Mouse (Mus musculus) kidney, embryonic 14.5 days (tissue): ENCODE measurements at regions not wholly inside any gene's neighbourhood (a gene's known extent, or its start where the extent isn't known, plus 50 kb on each side); places are given as distances from the start of the nearest gene placed in this dataset.

Experiments
- ATAC-seq: fragments of 200-750 bp; cut with Nextera tagmentation; 2 replicates; pipeline ENCODE4 v1.8.0; 2017; ENCODE audit warnings: moderate number of reproducible peaks, mild to moderate bottlenecking, moderate TSS enrichment, moderate library complexity; ENCODE audit not compliant: low FRiP score, low TSS enrichment
- H3K27ac ChIP-seq: fragments of 300-500 bp; sonication (generic); 2 replicates; pipeline ENCODE4 v1.5.1; 2014; ENCODE audit warnings: low read depth, mild to moderate bottlenecking, low read length, moderate library complexity, mixed read lengths
- H3K27me3 ChIP-seq: fragments of 300-500 bp; sonication (generic); 2 replicates; pipeline ENCODE4 v1.6.1; 2014; ENCODE audit warnings: mild to moderate bottlenecking, low read length; ENCODE audit not compliant: control insufficient read depth, insufficient read depth
- H3K36me3 ChIP-seq: fragments of 300-500 bp; sonication (generic); 2 replicates; pipeline ENCODE4 v1.6.1; 2014; ENCODE audit warnings: low read length, mixed read lengths; ENCODE audit not compliant: control insufficient read depth, insufficient read depth
- H3K4me1 ChIP-seq: fragments of 300-500 bp; sonication (generic); 2 replicates; pipeline ENCODE4 v1.6.1; 2014; ENCODE audit warnings: low read length, mixed read lengths; ENCODE audit not compliant: control insufficient read depth, insufficient read depth
- H3K4me2 ChIP-seq: fragments of 300-500 bp; sonication (generic); replicated peaks from 2 replicates; pipeline ENCODE4 v1.6.1; 2014; ENCODE audit warnings: low read depth, mild to moderate bottlenecking, low read length
- H3K4me3 ChIP-seq: fragments of 300-500 bp; sonication (generic); 2 replicates; pipeline ENCODE4 v1.5.1; 2014; ENCODE audit warnings: mild to moderate bottlenecking, low read length
- H3K9ac ChIP-seq: fragments of 300-500 bp; sonication (generic); 2 replicates; pipeline ENCODE4 v1.6.1; 2014; ENCODE audit warnings: low read depth, mild to moderate bottlenecking, low read length, moderate library complexity
- H3K9me3 ChIP-seq: fragments of 300-500 bp; sonication (generic); 2 replicates; pipeline ENCODE4 v1.6.1; 2016; ENCODE audit warnings: low read length; ENCODE audit not compliant: control insufficient read depth
- WGBS: fragments of 180-500 bp; shearing (Covaris S2); extraction: QIAGEN DNeasy Blood & Tissue Kit; methylation state at CpG from one replicate; pipeline ENCODE4 v1.1.7; 2014; 5-methylcytosine and 5-hydroxymethylcytosine counted together

DNA sequence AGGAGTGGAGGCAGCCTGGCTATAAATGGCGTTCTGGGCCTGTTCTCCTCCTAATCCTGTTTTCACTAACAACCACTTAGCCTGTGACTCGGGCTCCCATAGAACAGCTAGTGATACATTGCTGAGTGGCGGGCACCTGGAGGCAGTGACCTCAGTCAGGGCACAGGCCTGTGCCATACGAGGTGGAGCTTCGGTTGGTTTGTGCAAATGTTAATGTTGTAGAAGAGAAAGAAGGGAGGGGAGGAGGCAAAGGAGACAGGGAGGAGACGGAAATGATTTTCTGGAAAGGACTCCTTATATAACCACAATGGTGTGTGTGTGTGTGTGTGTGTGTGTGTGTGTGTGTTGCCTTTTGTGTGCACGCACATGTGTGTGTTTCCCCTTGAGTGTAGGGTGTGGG is 148.4 kb downstream of the Cd83 start:
- no peak for ATAC-seq
- 0 out of 2 replicates have a peak, but pooled peaks cover 3% of the 10 kb centered on the region for H3K9me3 ChIP-seq
- no peak overlapping the region for H3K27ac ChIP-seq
- WGBS = 52% methylated on average over 7 of the region's 7 CpGs
- H3K4me3 ChIP-seq = no peak overlapping the region
- H3K36me3 ChIP-seq = no peaks in the 10 kb centered on the region
- no peak overlapping the region for H3K4me2 ChIP-seq
- H3K4me1 ChIP-seq = peaks cover 4% of the 10 kb centered on the region; the same call in 1 of the 2 replicates
- no peak overlapping the region for H3K9ac ChIP-seq
- H3K27me3 ChIP-seq = no peaks in the 10 kb centered on the region

DNA sequence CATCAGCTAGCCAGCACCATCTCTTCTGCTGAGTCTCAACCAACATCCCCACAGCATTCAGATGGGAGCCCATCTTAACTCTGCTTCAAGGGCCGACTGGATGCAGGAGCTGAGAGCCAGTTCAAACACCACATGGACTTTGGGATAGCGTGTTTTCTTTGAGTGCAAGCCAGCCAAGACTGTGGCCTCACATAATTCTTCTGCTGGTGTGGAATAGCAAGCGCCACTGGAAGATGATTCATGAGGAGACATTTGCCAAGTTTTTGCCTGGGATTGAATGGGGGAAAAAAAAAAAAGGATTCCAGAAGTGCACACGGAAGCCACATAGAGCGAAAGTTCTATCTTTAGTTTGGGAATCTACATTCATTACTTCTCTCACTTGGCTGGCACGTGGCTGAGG is 150.7 kb downstream of the Cd83 start:
- ATAC-seq = no peak
- 58% methylated on average over 6 of the region's 6 CpGs for WGBS
- no peaks in the 10 kb centered on the region for H3K9me3 ChIP-seq
- H3K27ac ChIP-seq = no peak overlapping the region
- H3K4me2 ChIP-seq = no peak overlapping the region
- H3K9ac ChIP-seq = no peak overlapping the region
- no peaks in the 10 kb centered on the region for H3K36me3 ChIP-seq
- no peak overlapping the region for H3K4me3 ChIP-seq
- H3K27me3 ChIP-seq = no peaks in the 10 kb centered on the region
- peaks cover 4% of the 10 kb centered on the region; the same call in 1 of the 2 replicates for H3K4me1 ChIP-seq

DNA sequence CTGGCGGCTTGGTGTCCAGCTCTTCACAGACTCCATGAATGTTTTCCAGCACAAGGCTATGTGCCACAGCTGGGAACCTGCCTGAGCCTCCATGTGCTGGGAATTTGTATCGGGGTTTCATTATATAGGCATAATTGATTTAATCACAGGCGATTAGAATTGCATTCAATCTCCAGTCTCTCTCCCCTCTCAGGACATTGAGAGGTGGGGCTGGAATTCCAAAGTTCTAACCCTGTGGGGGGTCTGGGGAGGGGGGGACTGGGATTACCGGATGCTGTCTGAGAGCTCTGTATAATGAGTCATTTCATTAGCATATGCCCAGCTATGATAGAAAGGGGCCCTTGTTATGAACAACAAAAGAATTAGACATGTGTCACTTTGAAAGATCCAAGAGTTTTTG is 151.9 kb downstream of the Cd83 start:
- no peak overlapping the region for H3K4me2 ChIP-seq
- no peak overlapping the region for H3K9ac ChIP-seq
- WGBS = 62% methylated on average over 4 of the region's 4 CpGs
- H3K4me3 ChIP-seq = no peak overlapping the region
- H3K27me3 ChIP-seq = no peaks in the 10 kb centered on the region
- no peak for ATAC-seq
- H3K36me3 ChIP-seq = no peaks in the 10 kb centered on the region
- H3K4me1 ChIP-seq = peaks cover 4% of the 10 kb centered on the region; the same call in 1 of the 2 replicates
- H3K27ac ChIP-seq = no peak overlapping the region
- H3K9me3 ChIP-seq = no peaks in the 10 kb centered on the region

DNA sequence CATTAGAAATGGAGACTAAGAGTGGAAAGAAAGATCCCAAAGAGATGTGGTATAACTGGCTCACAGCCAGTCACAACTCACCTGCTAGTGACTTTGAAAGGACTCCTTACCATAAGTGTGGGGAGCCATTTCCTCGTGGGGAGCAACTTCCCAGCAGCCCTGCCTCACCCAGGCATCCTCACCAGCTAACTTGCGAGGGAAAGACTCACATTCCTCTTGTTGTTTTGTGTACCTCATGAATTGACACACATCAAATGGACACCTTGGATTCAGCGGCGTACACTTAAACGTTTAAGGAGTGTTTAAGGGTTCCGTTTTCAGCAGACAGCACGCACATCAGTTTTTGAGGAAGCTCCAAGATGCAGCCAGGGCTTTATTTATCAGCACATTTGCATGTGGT is 154.0 kb downstream of the Cd83 start:
- ATAC-seq = no peak
- no peak overlapping the region for H3K4me2 ChIP-seq
- WGBS = 82% methylated on average over 7 of the region's 7 CpGs
- H3K27me3 ChIP-seq = no peaks in the 10 kb centered on the region
- no peak overlapping the region for H3K4me3 ChIP-seq
- no peak overlapping the region for H3K9ac ChIP-seq
- H3K36me3 ChIP-seq = no peaks in the 10 kb centered on the region
- H3K9me3 ChIP-seq = no peaks in the 10 kb centered on the region
- H3K27ac ChIP-seq = no peak overlapping the region
- H3K4me1 ChIP-seq = no peaks in the 10 kb centered on the region; the same call in 1 of the 2 replicates

DNA sequence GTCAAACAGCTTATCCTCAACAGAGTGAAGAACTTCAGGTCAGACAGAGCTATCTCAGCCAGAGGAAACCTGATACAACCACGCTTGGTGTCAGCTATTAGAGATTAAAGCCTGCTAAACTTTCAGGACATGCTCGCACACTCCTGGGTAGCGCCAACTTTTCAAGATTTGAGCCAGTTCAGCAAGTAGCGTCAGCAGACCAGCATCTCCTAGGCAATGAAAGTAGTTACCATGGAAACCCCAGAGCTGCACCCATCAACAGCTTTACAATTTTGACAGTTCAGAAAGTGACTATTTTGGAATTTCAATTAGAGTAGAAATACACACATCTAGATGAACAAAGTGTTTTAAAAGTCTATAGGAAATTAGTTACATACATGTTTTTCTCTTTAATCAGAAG is 154.8 kb downstream of the Cd83 start:
- WGBS = 52% methylated on average over 4 of the region's 4 CpGs
- Histone ChIP-seq H3K4me1 (no peaks in the 10 kb centered on the region; the same call in 1 of the 2 replicates), H3K9ac (no peak overlapping the region), H3K36me3 (no peaks in the 10 kb centered on the region), H3K27me3 (no peaks in the 10 kb centered on the region), H3K4me3 (no peak overlapping the region), H3K4me2 (no peak overlapping the region), H3K27ac (no peak overlapping the region), H3K9me3 (no peaks in the 10 kb centered on the region)
- ATAC-seq = no peak

DNA sequence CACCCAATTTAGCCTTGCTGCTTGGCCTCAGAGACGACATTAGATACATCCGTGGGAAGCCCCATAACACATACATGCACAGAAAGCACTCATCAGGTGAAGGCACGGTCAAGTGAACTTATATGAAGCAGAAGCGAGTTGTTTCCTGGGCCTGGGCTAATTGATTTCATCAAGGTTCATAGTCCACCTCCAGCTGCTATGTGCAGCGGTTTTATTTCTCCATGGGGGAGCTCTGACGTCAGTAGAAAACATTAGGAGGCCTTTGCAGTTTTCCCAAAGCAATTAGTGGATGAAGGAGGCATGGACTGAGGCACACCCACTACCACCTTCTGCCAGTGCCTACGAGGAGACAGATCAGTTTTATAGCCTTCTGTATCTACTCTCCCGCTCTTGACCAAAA is 157.2 kb downstream of the Cd83 start:
- 50% methylated on average over 8 of the region's 8 CpGs for WGBS
- Histone ChIP-seq H3K4me1 (no peaks in the 10 kb centered on the region), H3K9me3 (no peaks in the 10 kb centered on the region), H3K27ac (no peak overlapping the region), H3K9ac (no peak overlapping the region), H3K27me3 (no peaks in the 10 kb centered on the region), H3K36me3 (no peaks in the 10 kb centered on the region), H3K4me3 (no peak overlapping the region), H3K4me2 (no peak overlapping the region)
- no peak for ATAC-seq

DNA sequence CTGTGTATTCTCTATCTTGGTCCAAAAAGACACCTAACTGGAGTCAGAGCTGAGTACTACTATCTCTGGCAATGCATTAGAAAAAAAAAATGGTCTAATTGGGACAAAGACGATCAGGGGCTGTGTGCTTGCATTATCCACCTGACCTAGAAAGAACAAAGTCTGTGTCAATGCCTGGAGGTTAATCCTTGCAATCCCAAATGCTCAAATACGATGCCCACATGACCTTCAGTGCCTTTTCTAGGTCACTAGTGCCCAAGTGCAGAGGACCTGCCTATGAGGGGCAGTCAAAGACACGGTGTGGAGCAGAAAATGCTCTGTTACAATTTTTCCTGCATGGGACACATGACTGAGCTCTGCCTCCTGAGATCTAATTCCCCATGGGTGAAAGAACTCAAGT is 164.0 kb downstream of the Cd83 start:
- Histone ChIP-seq H3K36me3 (no peaks in the 10 kb centered on the region), H3K4me1 (no peaks in the 10 kb centered on the region), H3K27me3 (no peaks in the 10 kb centered on the region), H3K4me3 (no peak overlapping the region), H3K9ac (no peak overlapping the region), H3K9me3 (no peaks in the 10 kb centered on the region), H3K4me2 (no peak overlapping the region), H3K27ac (no peak overlapping the region)
- 85% methylated on average over 3 of the region's 3 CpGs for WGBS
- no peak for ATAC-seq

DNA sequence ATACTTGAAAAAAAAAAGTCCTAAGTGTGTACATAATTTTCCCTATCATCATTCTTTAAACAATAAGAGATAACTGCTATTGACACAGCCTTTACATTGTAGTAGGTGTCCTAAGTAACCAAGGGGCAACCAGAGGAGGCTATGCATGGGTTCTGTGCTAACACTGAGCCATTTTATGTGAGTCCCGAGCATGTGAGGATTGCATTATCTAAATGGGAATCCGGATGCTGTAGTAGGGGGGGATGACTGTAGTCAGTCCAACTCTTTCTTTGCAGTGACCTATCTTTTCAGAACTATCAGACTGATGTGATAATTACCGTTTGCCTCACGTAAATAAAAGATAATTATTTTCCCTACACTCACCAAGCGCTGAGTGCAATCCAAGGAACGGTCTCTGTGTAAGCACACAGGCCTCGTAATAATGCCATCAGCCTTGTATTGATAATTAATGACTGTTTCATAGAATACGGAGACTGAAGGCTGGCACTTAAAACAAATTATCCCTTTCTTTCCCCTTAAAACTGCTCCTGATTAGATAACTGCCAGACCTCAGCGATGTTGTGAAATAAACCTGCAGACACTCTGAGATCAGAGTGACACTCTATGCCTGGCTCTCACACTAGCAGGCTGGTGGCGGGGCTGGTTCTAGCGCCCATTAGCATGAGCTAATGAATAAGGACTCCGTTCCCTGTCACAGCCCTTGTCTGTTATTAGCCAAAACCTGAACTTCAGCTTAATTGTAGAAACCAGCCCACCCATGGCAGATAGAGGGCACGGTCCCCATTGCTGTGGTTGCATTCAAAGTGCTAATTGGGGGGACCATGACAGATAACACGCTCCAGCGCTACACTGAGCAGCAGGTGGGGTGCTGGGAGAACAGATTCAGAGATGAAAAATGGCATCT is 165.4 kb downstream of the Cd83 start:
- Histone ChIP-seq H3K4me2 (no peak overlapping the region), H3K9ac (no peak overlapping the region), H3K4me1 (no peaks in the 10 kb centered on the region), H3K36me3 (no peaks in the 10 kb centered on the region), H3K9me3 (no peaks in the 10 kb centered on the region), H3K27me3 (no peaks in the 10 kb centered on the region), H3K4me3 (no peak overlapping the region), H3K27ac (no peak overlapping the region)
- WGBS = 74% methylated on average over 15 of the region's 15 CpGs
- no peak for ATAC-seq

DNA sequence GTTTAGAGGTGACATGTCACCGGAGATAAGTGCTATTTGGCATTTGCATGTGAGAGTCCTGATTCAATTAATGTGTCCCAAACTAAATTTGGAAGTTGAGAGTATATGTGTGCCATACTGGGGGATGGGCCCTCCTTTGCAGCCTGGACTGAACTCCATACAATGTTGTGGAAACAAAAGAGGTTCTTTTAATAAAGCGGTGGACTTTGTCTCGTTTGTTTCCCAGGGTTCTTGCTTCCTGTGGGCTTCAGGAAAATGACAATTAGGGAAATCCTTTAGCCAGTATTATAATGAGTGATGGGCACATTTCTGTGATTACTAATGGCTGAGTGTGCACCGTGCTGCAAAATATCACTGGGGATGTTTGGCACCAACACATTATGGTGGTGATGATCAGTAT is 167.9 kb downstream of the Cd83 start:
- Histone ChIP-seq H3K27ac (no peak overlapping the region), H3K4me2 (no peak overlapping the region), H3K9ac (no peak overlapping the region), H3K4me1 (no peaks in the 10 kb centered on the region), H3K36me3 (no peaks in the 10 kb centered on the region), H3K27me3 (no peaks in the 10 kb centered on the region), H3K9me3 (no peaks in the 10 kb centered on the region), H3K4me3 (no peak overlapping the region)
- 69% methylated on average over 4 of the region's 4 CpGs for WGBS
- ATAC-seq = no peak
